Mouse (Mus musculus) neural tube, embryonic 11.5 days (tissue): ENCODE data around the gene Cdk18. TPM values are rescaled to one million over a fixed set of nuclear protein-coding genes. Genes with fewer than 3 reads are reported as not detected.

Experiments
- ATAC-seq: fragments of 200-750 bp; cut with Nextera tagmentation; 2 replicates; pipeline ENCODE4 v1.8.0; 2017; ENCODE audit warnings: moderate number of reproducible peaks, mild to moderate bottlenecking, moderate TSS enrichment, moderate library complexity; ENCODE audit not compliant: insufficient read depth, low FRiP score, low TSS enrichment
- DNase-seq: peaks from one replicate; pipeline ENCODE4 v3.0.0-alpha.2; 2015; ENCODE audit warnings: low spot score
- H3K27ac ChIP-seq: fragments of 300-500 bp; sonication (generic); 2 replicates; pipeline ENCODE4 v1.5.1; 2014; ENCODE audit warnings: low read depth, mild to moderate bottlenecking, low read length
- H3K27me3 ChIP-seq: fragments of 300-500 bp; sonication (generic); 2 replicates; pipeline ENCODE4 v1.6.1; 2014; ENCODE audit warnings: mild to moderate bottlenecking, low read length, mixed read lengths; ENCODE audit not compliant: control insufficient read depth, insufficient read depth
- H3K36me3 ChIP-seq: fragments of 300-500 bp; sonication (generic); 2 replicates; pipeline ENCODE4 v1.6.1; 2014; ENCODE audit warnings: mild to moderate bottlenecking, low read length, moderate library complexity, mixed read lengths; ENCODE audit not compliant: control insufficient read depth, insufficient read depth
- H3K4me1 ChIP-seq: fragments of 300-500 bp; sonication (generic); 2 replicates; pipeline ENCODE4 v1.6.1; 2014; ENCODE audit warnings: low read length, mixed read lengths; ENCODE audit not compliant: control insufficient read depth, insufficient read depth
- H3K4me2 ChIP-seq: fragments of 300-500 bp; sonication (generic); 2 replicates; pipeline ENCODE4 v1.6.1; 2014; ENCODE audit warnings: low read depth, mild to moderate bottlenecking, moderate library complexity
- H3K4me3 ChIP-seq: fragments of 300-500 bp; sonication (generic); 2 replicates; pipeline ENCODE4 v1.5.1; 2014; ENCODE audit warnings: low read depth, low read length
- H3K9ac ChIP-seq: fragments of 300-500 bp; sonication (generic); 2 replicates; pipeline ENCODE4 v1.6.1; 2014; ENCODE audit warnings: mild to moderate bottlenecking, low read length
- H3K9me3 ChIP-seq: fragments of 300-500 bp; sonication (generic); 2 replicates; pipeline ENCODE4 v1.6.1; 2016; ENCODE audit warnings: low read length; ENCODE audit not compliant: control insufficient read depth
- WGBS: fragments of 180-500 bp; shearing (Covaris S2); extraction: QIAGEN DNeasy Blood & Tissue Kit; methylation state at CpG from one replicate; pipeline ENCODE4 v1.1.7; 2014; 5-methylcytosine and 5-hydroxymethylcytosine counted together
- polyA plus RNA-seq: library from polyadenylated mRNA; unstranded; fragments of >200 nt; fragmentation: Nextera tagmentation; extraction: Ambion mirVana; gene quantifications from 2 replicates; pipeline ENCODE4 v1.2.1, GENCODE M21; 2014

Cdk18 gene
- polyA plus RNA-seq, 1 experiment from 2014 or later: 1.9 TPM

- no peak overlapping the region for H3K4me3 ChIP-seq
- no peaks in the 10 kb centered on the region for H3K4me1 ChIP-seq
- ATAC-seq (no peak; the same call in 1 of the 2 replicates), DNase-seq (no peak)
- H3K27me3 ChIP-seq: no peaks in the 10 kb centered on the region
- H3K27ac ChIP-seq: no peak overlapping the region
- H3K9ac ChIP-seq: no peak overlapping the region
- no peaks in the 10 kb centered on the region for H3K9me3 ChIP-seq
- H3K36me3 ChIP-seq: no peaks in the 10 kb centered on the region
- no peak overlapping the region for H3K4me2 ChIP-seq
- WGBS: 83% methylated on average over 11 of the region's 11 CpGs
Observed at GRCm38 (mm10) chr1:132095356-132096004, 44.0 kb downstream of the Cdk18 start.

- Histone ChIP-seq H3K9ac (no peak overlapping the region), H3K36me3 (no peaks in the 10 kb centered on the region), H3K4me3 (no peak overlapping the region), H3K4me1 (no peaks in the 10 kb centered on the region), H3K4me2 (no peak overlapping the region), H3K9me3 (no peaks in the 10 kb centered on the region), H3K27ac (no peak overlapping the region), H3K27me3 (no peaks in the 10 kb centered on the region)
- ATAC-seq: no peak
- no peak for DNase-seq
- 89% methylated on average over 4 of the region's 4 CpGs for WGBS
Observed at GRCm38 (mm10) chr1:132093269-132093668, 46.2 kb downstream of the Cdk18 start.

- Histone ChIP-seq H3K4me1 (no peaks in the 10 kb centered on the region), H3K36me3 (no peaks in the 10 kb centered on the region), H3K27me3 (no peaks in the 10 kb centered on the region), H3K4me2 (no peak overlapping the region), H3K9ac (no peak overlapping the region), H3K27ac (no peak overlapping the region), H3K4me3 (no peak overlapping the region), H3K9me3 (no peaks in the 10 kb centered on the region)
- DNase-seq (no peak), ATAC-seq (no peak)
- WGBS: 76% methylated on average over 4 of the region's 4 CpGs
Observed at GRCm38 (mm10) chr1:132090266-132090665, 49.2 kb downstream of the Cdk18 start.

GRCm38 (mm10) chr1:132089767-132090166 is 49.7 kb downstream of the Cdk18 start:
- no peak overlapping the region for H3K27ac ChIP-seq
- no peak overlapping the region for H3K9ac ChIP-seq
- H3K4me1 ChIP-seq: no peaks in the 10 kb centered on the region
- no peaks in the 10 kb centered on the region for H3K27me3 ChIP-seq
- ATAC-seq (no peak), DNase-seq (no peak)
- no peak overlapping the region for H3K4me3 ChIP-seq
- 93% methylated on average over 6 of the region's 6 CpGs for WGBS
- H3K36me3 ChIP-seq: no peaks in the 10 kb centered on the region
- H3K4me2 ChIP-seq: no peak overlapping the region
- no peaks in the 10 kb centered on the region for H3K9me3 ChIP-seq

GRCm38 (mm10) chr1:132088181-132088671 is 51.3 kb downstream of the Cdk18 start:
- Histone ChIP-seq H3K4me2 (no peak overlapping the region), H3K9me3 (no peaks in the 10 kb centered on the region), H3K4me3 (no peak overlapping the region), H3K36me3 (no peaks in the 10 kb centered on the region), H3K27ac (no peak overlapping the region), H3K27me3 (no peaks in the 10 kb centered on the region), H3K4me1 (no peaks in the 10 kb centered on the region), H3K9ac (no peak overlapping the region)
- no peak for DNase-seq
- no peak for ATAC-seq
- 82% methylated on average over 5 of the region's 5 CpGs for WGBS

- Histone ChIP-seq H3K4me1 (no peaks in the 10 kb centered on the region), H3K9ac (no peak overlapping the region), H3K9me3 (no peaks in the 10 kb centered on the region), H3K27ac (no peak overlapping the region), H3K27me3 (no peaks in the 10 kb centered on the region), H3K36me3 (no peaks in the 10 kb centered on the region), H3K4me2 (no peak overlapping the region), H3K4me3 (no peak overlapping the region)
- 82% methylated on average over 7 of the region's 7 CpGs for WGBS
- no peak for ATAC-seq
- no peak for DNase-seq
Observed at GRCm38 (mm10) chr1:132085181-132086049, 54.1 kb downstream of the Cdk18 start.

- H3K4me3 ChIP-seq: no peak overlapping the region
- ATAC-seq: no peak
Observed at GRCm38 (mm10) chr1:132078413-132078812, 61.1 kb downstream of the Cdk18 start.

GRCm38 (mm10) chr1:132075576-132075975 is 63.9 kb downstream of the Cdk18 start:
- Histone ChIP-seq H3K4me1 (no peaks in the 10 kb centered on the region), H3K9ac (no peak overlapping the region), H3K9me3 (no peaks in the 10 kb centered on the region), H3K36me3 (no peaks in the 10 kb centered on the region), H3K27me3 (no peaks in the 10 kb centered on the region), H3K4me3 (no peak overlapping the region), H3K27ac (no peak overlapping the region), H3K4me2 (no peak overlapping the region)
- ATAC-seq: no peak
- DNase-seq: no peak
- 90% methylated on average over 10 of the region's 10 CpGs for WGBS

More at GRCm38 (mm10) chr1:132078413-132078812, 61.1 kb downstream of the Cdk18 start:
- no peak overlapping the region for H3K4me2 ChIP-seq
- no peak overlapping the region for H3K9ac ChIP-seq
- DNase-seq: no peak
- WGBS: 89% methylated on average over 2 of the region's 2 CpGs
- no peak overlapping the region for H3K27ac ChIP-seq
- H3K36me3 ChIP-seq: no peaks in the 10 kb centered on the region
- H3K27me3 ChIP-seq: no peaks in the 10 kb centered on the region
- H3K4me1 ChIP-seq: no peaks in the 10 kb centered on the region
- no peaks in the 10 kb centered on the region for H3K9me3 ChIP-seq
